In genomic region chr12:54654141-54654540, GRCm38 (mm10) we compare ENCODE assay signal across 9 mouse cellular contexts. TPM values are rescaled to one million over a fixed set of nuclear protein-coding genes. Genes with fewer than 3 reads are reported as not detected.
DNase-seq lines count a peak whose midpoint lies in the region; ATAC-seq and TF ChIP-seq lines count a peak whose summit lies in the region.
"Had no signal": no experiment of that assay in that cellular context is flagged by ENCODE, and none has a peak within 500 bp of the region (broad histone marks: within the 10 kb centered on the region; RNA-seq: fewer than 3 reads in every experiment).

No protein-coding gene starts in this region.

- 38% methylated on average over 4 of the region's 4 CpGs for WGBS in heart, embryonic 12.5 days
- WGBS in intestine, embryonic 15.5 days, result 51% methylated on average over 4 of the region's 4 CpGs
- WGBS in lung, postnatal 0 days, result 29% methylated on average over 4 of the region's 4 CpGs

- no peak for TF ChIP-seq CTCF in bone marrow macrophage, adult 2 months (IDR thresholded peaks at IDR 0.05; ENCODE audit: low read depth, low read length)
- no peak for TF ChIP-seq CTCF in lung, postnatal 0 days (IDR thresholded peaks at IDR 0.05)

- TF ChIP-seq POLR2A in bone marrow macrophage, adult 2 months (IDR thresholded peaks at IDR 0.05; ENCODE audit: borderline replicate concordance, low read depth, low read length), result no peak

- H3K4me2 ChIP-seq in heart, embryonic 12.5 days, result peak overlapping the region; percentile 35
- H3K4me2 ChIP-seq in intestine, embryonic 15.5 days (replicated peaks), result peak overlapping the region; percentile 85
- no peak overlapping the region for H3K4me2 ChIP-seq in lung, postnatal 0 days (replicated peaks; ENCODE audit: low read depth, low read length)

- DNase-seq in heart, adult 9 months (ENCODE audit: low spot score in 2 of 2), result no peak
- DNase-seq in lung, postnatal 0 days (ENCODE audit: low spot score), result peak; percentile 27
- no peak for DNase-seq in right cerebral cortex, postnatal 14 days
- no peak for DNase-seq in right cerebral cortex, postnatal 4 days
- DNase-seq in spleen, postnatal 10 days (ENCODE audit: low spot score in 2 of 2), result no peak

- TF ChIP-seq EP300 in lung, postnatal 0 days (IDR thresholded peaks at IDR 0.05), result no peak

- no peak overlapping the region for H3K9ac ChIP-seq in heart, embryonic 12.5 days
- H3K9ac ChIP-seq in intestine, embryonic 15.5 days, result peak overlapping the region; percentile 11; the same call in 1 of the 2 replicates
- H3K9ac ChIP-seq in lung, postnatal 0 days (replicated peaks; ENCODE audit: low read depth), result no peak overlapping the region

- H3K4me3 ChIP-seq in heart, embryonic 12.5 days, result no peak overlapping the region
- peak overlapping the region; percentile 85 for H3K4me3 ChIP-seq in bone marrow macrophage, adult 2 months (ENCODE audit: insufficient read depth, low read length)
- H3K4me3 ChIP-seq in intestine, embryonic 15.5 days (replicated peaks), result peak overlapping the region; percentile 0
- H3K4me3 ChIP-seq in lung, postnatal 0 days (ENCODE audit: low read depth, low read length), result no peak overlapping the region

- H3K4me1 ChIP-seq in heart, embryonic 12.5 days (replicated peaks), result peaks cover 30% of the 10 kb centered on the region
- peaks cover 39% of the 10 kb centered on the region for H3K4me1 ChIP-seq in bone marrow macrophage, adult 2 months (ENCODE audit: control insufficient read depth, insufficient read depth, low read length)
- H3K4me1 ChIP-seq in intestine, embryonic 15.5 days (replicated peaks), result peaks cover 23% of the 10 kb centered on the region
- H3K4me1 ChIP-seq in lung, postnatal 0 days (ENCODE audit: insufficient read depth, low read depth, low read length), result peaks cover 6% of the 10 kb centered on the region

- no peak for ATAC-seq in heart, embryonic 12.5 days (ENCODE audit: insufficient number of reproducible peaks, low FRiP score)
- no peak for ATAC-seq in intestine, embryonic 15.5 days
- ATAC-seq in lung, postnatal 0 days, result no peak
- ATAC-seq: Patski had no signal

- peaks cover 8% of the 10 kb centered on the region for H3K36me3 ChIP-seq in heart, embryonic 12.5 days
- no peaks in the 10 kb centered on the region for H3K36me3 ChIP-seq in intestine, embryonic 15.5 days
- H3K36me3 ChIP-seq in lung, postnatal 0 days (ENCODE audit: insufficient read depth, low read length), result no peaks in the 10 kb centered on the region

- no peaks in the 10 kb centered on the region for H3K27me3 ChIP-seq in heart, embryonic 12.5 days (replicated peaks)
- no peaks in the 10 kb centered on the region for H3K27me3 ChIP-seq in intestine, embryonic 15.5 days (replicated peaks)
- H3K27me3 ChIP-seq in lung, postnatal 0 days (replicated peaks; ENCODE audit: insufficient read depth, low read length), result no peaks in the 10 kb centered on the region
- H3K27me3 ChIP-seq: Patski had no signal

- H3K27ac ChIP-seq in heart, embryonic 12.5 days (ENCODE audit: poor library complexity, severe bottlenecking), result no peak overlapping the region; the same call in 1 of the 2 replicates
- H3K27ac ChIP-seq in bone marrow macrophage, adult 2 months (ENCODE audit: insufficient read depth, low read depth, low read length), result peak overlapping the region; percentile 95
- H3K27ac ChIP-seq in intestine, embryonic 15.5 days, result peak overlapping the region; percentile 27; the same call in 1 of the 2 replicates
- no peak overlapping the region for H3K27ac ChIP-seq in lung, postnatal 0 days (ENCODE audit: low read length)

- no peaks in the 10 kb centered on the region for H3K9me3 ChIP-seq in heart, embryonic 12.5 days (replicated peaks)
- H3K9me3 ChIP-seq in intestine, embryonic 15.5 days, result no peaks in the 10 kb centered on the region
- no peaks in the 10 kb centered on the region for H3K9me3 ChIP-seq in lung, postnatal 0 days (ENCODE audit: low read length)

RNA-seq across cellular contexts. Expression of gene Sptssa, which starts 2.2 kb away (rescaled TPM):
- 121 and 124 TPM in 2 replicates for polyA plus RNA-seq in heart, embryonic 12.5 days (2016; fragmentation: Nextera tagmentation; extraction: Ambion mirVana)
- polyA plus RNA-seq in bone marrow macrophage, adult 2 months (2012; ENCODE audit: insufficient read depth, insufficient read length, missing spikeins), result 239 and 270 TPM in 2 replicates
- 218 and 233 TPM in 2 replicates for polyA plus RNA-seq in intestine, embryonic 15.5 days (2015; fragmentation: Nextera tagmentation; extraction: Ambion mirVana)
- polyA plus RNA-seq in lung, postnatal 0 days (2015; fragmentation: Nextera tagmentation; extraction: Ambion mirVana), result 134 and 155 TPM in 2 replicates

RNA-seq across cellular contexts. Expression of gene Eapp, which starts 41.6 kb away (rescaled TPM):
- polyA plus RNA-seq in heart, embryonic 12.5 days (2016; fragmentation: Nextera tagmentation; extraction: Ambion mirVana), result 45.4 and 49.9 TPM in 2 replicates
- 45.7 and 58.2 TPM in 2 replicates for polyA plus RNA-seq in bone marrow macrophage, adult 2 months (2012; ENCODE audit: insufficient read depth, insufficient read length, missing spikeins)
- polyA plus RNA-seq in intestine, embryonic 15.5 days (2015; fragmentation: Nextera tagmentation; extraction: Ambion mirVana), result 54.6 and 58.1 TPM in 2 replicates
- 80.8 and 82.5 TPM in 2 replicates for polyA plus RNA-seq in lung, postnatal 0 days (2015; fragmentation: Nextera tagmentation; extraction: Ambion mirVana)

Comparison
In these comparisons a context has a peak if more than half of its experiments do, and no peak if none do; other contexts are left out.
1. H3K27ac ChIP-seq: peak in bone marrow macrophage, adult 2 months (single experiment) and intestine, embryonic 15.5 days (single experiment); none in heart, embryonic 12.5 days (single experiment) and lung, postnatal 0 days (single experiment).
2. H3K4me3 ChIP-seq: peak in bone marrow macrophage, adult 2 months (single experiment) and intestine, embryonic 15.5 days (single experiment); none in heart, embryonic 12.5 days (single experiment) and lung, postnatal 0 days (single experiment).